Mouse (Mus musculus): ENCODE measurements around the gene Hoxb1. TPM values are rescaled to one million over a fixed set of nuclear protein-coding genes. Genes with fewer than 3 reads are reported as not detected.

The Hoxb1 gene
- polyA plus RNA-seq, 1 experiment from 2014 or later = 0.09 TPM

DNA sequence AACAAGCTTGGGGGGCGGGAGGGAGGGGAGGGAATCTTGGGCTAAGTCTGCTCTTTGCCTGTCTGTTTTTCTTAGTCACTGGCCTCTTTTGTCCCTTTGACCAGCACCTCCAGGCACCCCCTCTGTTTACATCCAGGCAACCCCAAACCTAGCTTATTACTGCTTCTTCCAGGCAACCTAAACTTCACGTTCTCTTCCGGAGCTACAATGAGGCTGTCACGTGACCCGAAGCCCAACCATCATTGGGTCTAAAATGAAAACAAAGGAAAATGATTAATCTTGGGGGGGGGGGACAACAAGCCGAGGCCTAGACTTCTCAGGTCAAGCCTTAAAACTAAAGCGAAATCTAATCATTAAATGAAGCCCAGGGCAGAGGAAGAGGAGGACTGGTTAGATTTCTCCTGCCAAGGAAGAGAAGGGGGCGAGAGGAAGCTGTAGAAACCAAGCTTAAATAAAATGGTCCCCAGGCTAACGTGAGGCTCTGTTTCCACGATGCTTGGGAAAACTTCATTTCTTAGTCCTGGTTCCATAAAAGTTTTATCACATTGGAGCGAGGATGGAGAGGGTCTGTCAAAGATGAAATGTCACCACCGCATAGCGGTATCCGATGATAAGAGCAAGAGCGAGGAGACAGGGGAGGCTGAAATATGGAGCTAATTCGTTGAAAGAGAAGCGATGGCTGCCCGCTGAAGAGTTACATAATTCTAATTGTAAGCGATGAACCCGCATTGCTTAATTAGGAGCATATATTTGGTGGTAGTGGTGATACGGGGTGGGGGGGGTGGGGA lies 17.2 kb upstream of the Hoxb1 start:
- 15% methylated on average over 21 of the region's 21 CpGs for WGBS
- ATAC-seq (ENCODE audit: insufficient number of reproducible peaks, insufficient read depth, low FRiP score, low read depth) = no peak
- Histone ChIP-seq H3K4me3 (ENCODE audit: control insufficient read depth in 1 of 2, insufficient read depth in 1 of 2, low read depth in 1 of 2, low read length in 2 of 2) (no peak overlapping the region), H3K27me3 (ENCODE audit: control insufficient read depth, insufficient read depth, low read length) (peaks cover 95% of the 10 kb centered on the region), H3K4me2 (ENCODE audit: low read length) (0 out of 2 replicates have a peak overlapping the region, but pooled peaks have one; percentile 16), H3K9ac (ENCODE audit: low read length) (no peak overlapping the region), H3K4me1 (ENCODE audit: control insufficient read depth in 2 of 2, insufficient read depth in 2 of 2, low read length in 2 of 2) (no peaks in the 10 kb centered on the region; a peak in 1 of 4 replicates), H3K27ac (replicated peaks in 1 of 2; ENCODE audit: control insufficient read depth in 1 of 2, insufficient read depth in 1 of 2, low read depth in 2 of 2, low read length in 2 of 2) (no peak overlapping the region), H3K36me3 (ENCODE audit: control insufficient read depth, insufficient read depth, low read length) (no peaks in the 10 kb centered on the region), H3K9me3 (ENCODE audit: control insufficient read depth, low read length) (no peaks in the 10 kb centered on the region)

DNA sequence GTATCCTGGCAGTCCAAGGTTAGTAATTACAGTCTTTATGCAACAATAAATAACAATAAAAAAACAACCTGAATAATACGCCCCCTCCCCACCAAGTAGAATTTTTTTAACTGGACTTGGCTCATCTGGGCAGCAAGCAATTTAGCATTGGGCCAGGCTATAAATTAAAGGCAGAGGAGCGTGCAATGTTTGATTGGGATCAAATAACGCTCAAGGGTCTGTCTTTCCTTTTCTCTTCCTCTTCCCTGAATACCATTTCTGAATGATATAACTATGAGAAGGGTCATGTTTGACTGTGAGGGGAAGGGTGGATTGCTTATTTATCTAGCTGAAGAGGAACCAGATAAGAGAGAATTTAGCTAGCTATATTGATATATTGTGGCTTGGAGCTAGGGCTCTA lies 16.6 kb upstream of the Hoxb1 start:
- Histone ChIP-seq H3K4me1 (ENCODE audit: control insufficient read depth in 2 of 2, insufficient read depth in 2 of 2, low read length in 2 of 2) (no peaks in the 10 kb centered on the region; a peak in 1 of 4 replicates), H3K27ac (replicated peaks in 1 of 2; ENCODE audit: control insufficient read depth in 1 of 2, insufficient read depth in 1 of 2, low read depth in 2 of 2, low read length in 2 of 2) (no peak overlapping the region)
- WGBS = 65% methylated on average over 3 of the region's 3 CpGs

DNA sequence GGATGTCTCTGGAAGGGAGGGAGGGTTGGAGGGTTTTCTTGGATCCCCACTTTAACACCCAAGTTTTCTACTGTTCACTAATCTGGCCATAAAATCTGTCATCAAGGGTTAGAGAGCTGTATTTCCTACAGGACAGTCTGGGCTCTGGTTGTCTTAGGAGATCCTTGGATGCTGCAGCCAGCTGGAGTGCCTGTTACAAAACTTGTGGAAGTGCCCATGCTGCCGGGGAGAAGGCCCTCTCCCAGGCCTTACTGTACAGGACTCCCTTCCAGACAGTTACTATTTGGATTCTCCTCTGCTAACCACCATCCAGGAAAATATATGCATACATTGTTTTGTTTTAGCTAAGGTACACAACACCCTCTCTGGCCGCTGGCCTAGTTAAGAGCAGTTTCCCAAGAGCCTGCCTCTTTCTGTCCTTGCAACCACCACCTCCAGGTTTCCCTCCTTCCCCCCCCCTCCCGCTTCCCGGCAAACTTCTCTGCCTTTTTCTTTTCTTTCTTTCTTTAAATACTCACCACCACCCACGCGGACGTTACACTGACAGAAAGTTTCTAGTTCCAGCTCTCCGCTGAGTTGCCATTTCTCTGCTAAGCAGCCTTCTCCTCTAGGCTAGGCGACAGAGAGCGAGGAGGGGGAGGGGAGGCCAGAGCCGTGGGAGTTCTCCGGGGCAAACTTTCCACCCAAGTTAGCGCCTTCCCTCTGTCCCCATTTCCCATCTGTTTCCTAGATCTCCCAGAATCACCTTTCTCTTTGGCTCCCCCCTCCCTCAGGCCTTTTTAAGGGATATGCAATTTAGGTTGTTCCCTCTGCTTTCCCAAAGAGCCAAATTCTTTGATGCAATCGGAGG lies 15.8 kb upstream of the Hoxb1 start:
- H3K4me2 ChIP-seq (ENCODE audit: low read length) = no peak overlapping the region
- peaks cover 0 to 3% of the 10 kb centered on the region in 2 experiments; a peak in 3 of 4 replicates for H3K4me1 ChIP-seq (ENCODE audit: control insufficient read depth in 2 of 2, insufficient read depth in 2 of 2, low read length in 2 of 2)
- H3K4me3 ChIP-seq (ENCODE audit: control insufficient read depth in 1 of 2, insufficient read depth in 1 of 2, low read depth in 1 of 2, low read length in 2 of 2) = no peak overlapping the region
- 24% methylated on average over 14 of the region's 14 CpGs for WGBS
- H3K9me3 ChIP-seq (ENCODE audit: control insufficient read depth, low read length) = no peaks in the 10 kb centered on the region
- no peak overlapping the region for H3K9ac ChIP-seq (ENCODE audit: low read length)
- peaks cover 93% of the 10 kb centered on the region for H3K27me3 ChIP-seq (ENCODE audit: control insufficient read depth, insufficient read depth, low read length)
- ATAC-seq (ENCODE audit: insufficient number of reproducible peaks, insufficient read depth, low FRiP score, low read depth) = no peak
- no peaks in the 10 kb centered on the region for H3K36me3 ChIP-seq (ENCODE audit: control insufficient read depth, insufficient read depth, low read length)
- no peak overlapping the region for H3K27ac ChIP-seq (replicated peaks in 1 of 2; ENCODE audit: control insufficient read depth in 1 of 2, insufficient read depth in 1 of 2, low read depth in 2 of 2, low read length in 2 of 2)

More for the DNA sequence above, 16.6 kb upstream of the Hoxb1 start:
- H3K4me2 ChIP-seq (ENCODE audit: low read length) = no peak overlapping the region
- H3K4me3 ChIP-seq (ENCODE audit: control insufficient read depth in 1 of 2, insufficient read depth in 1 of 2, low read depth in 1 of 2, low read length in 2 of 2) = no peak overlapping the region
- no peaks in the 10 kb centered on the region for H3K36me3 ChIP-seq (ENCODE audit: control insufficient read depth, insufficient read depth, low read length)
- no peak for ATAC-seq (ENCODE audit: insufficient number of reproducible peaks, insufficient read depth, low FRiP score, low read depth)
- H3K27me3 ChIP-seq (ENCODE audit: control insufficient read depth, insufficient read depth, low read length) = peaks cover 93% of the 10 kb centered on the region
- H3K9me3 ChIP-seq (ENCODE audit: control insufficient read depth, low read length) = no peaks in the 10 kb centered on the region
- H3K9ac ChIP-seq (ENCODE audit: low read length) = no peak overlapping the region

DNA sequence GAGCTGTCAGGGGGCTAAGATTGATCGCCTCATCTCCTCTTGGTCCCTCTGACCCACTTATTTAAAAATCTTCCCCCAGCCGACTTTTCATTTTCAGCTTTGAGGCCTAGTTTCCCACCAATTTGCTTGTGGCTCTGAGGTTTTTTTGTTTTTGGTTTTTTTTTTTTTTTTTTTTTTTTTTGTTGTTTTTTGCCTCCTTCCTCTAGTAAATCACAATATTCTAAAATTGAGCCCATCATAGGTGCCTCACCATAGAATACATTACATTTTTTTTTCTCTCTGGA lies 15.3 kb upstream of the Hoxb1 start, which contains the start of gene Hoxb2:
Gene Hoxb2 (plus strand): TSS at position 185 of the 284 bp plus-strand sequence.
- 34% methylated on average over 2 of the region's 2 CpGs for WGBS
- Histone ChIP-seq H3K9ac (ENCODE audit: low read length) (no peak within 1 kb of the TSS; the same call in 1 of the 2 replicates), H3K9me3 (ENCODE audit: control insufficient read depth, low read length) (no peaks in the 10 kb centered on the region), H3K4me3 (ENCODE audit: control insufficient read depth in 1 of 2, insufficient read depth in 1 of 2, low read depth in 1 of 2, low read length in 2 of 2) (no peak within 1 kb of the TSS), H3K36me3 (ENCODE audit: control insufficient read depth, insufficient read depth, low read length) (no peaks in the 10 kb centered on the region), H3K4me2 (ENCODE audit: low read length) (no peak within 1 kb of the TSS), H3K27ac (replicated peaks in 1 of 2; ENCODE audit: control insufficient read depth in 1 of 2, insufficient read depth in 1 of 2, low read depth in 2 of 2, low read length in 2 of 2) (peak within 1 kb of the TSS in 1 of 2 experiments; percentile 65; a peak in 1 of 4 replicates), H3K27me3 (ENCODE audit: control insufficient read depth, insufficient read depth, low read length) (peaks cover 92% of the 10 kb centered on the region), H3K4me1 (ENCODE audit: control insufficient read depth in 2 of 2, insufficient read depth in 2 of 2, low read length in 2 of 2) (peaks cover 0 to 3% of the 10 kb centered on the region in 2 experiments; a peak in 3 of 4 replicates)
- ATAC-seq (ENCODE audit: insufficient number of reproducible peaks, insufficient read depth, low FRiP score, low read depth) = no peak

DNA sequence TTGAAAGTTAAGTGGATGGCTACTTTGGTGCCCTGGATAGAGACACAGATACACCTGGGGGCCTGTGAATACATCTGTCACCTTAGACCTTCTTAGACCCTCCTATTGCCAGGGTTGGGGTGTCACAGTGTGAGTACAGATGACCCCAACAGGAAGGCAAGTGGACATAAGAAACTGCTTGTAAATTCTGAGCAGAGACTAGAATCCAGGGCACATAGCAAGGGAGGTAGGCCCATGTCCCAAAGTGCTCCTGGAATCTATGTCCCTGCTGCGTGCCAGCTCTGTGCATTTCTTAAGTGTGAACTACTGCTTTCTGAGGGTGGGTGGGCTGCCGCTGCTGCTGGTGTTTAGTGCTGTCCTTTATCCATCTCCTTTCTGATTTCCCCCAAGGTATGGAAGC lies 14.8 kb upstream of the Hoxb1 start:
- peaks cover 0 to 3% of the 10 kb centered on the region in 2 experiments; a peak in 3 of 4 replicates for H3K4me1 ChIP-seq (ENCODE audit: control insufficient read depth in 2 of 2, insufficient read depth in 2 of 2, low read length in 2 of 2)
- H3K27ac ChIP-seq (replicated peaks in 1 of 2; ENCODE audit: control insufficient read depth in 1 of 2, insufficient read depth in 1 of 2, low read depth in 2 of 2, low read length in 2 of 2) = no peak overlapping the region

DNA sequence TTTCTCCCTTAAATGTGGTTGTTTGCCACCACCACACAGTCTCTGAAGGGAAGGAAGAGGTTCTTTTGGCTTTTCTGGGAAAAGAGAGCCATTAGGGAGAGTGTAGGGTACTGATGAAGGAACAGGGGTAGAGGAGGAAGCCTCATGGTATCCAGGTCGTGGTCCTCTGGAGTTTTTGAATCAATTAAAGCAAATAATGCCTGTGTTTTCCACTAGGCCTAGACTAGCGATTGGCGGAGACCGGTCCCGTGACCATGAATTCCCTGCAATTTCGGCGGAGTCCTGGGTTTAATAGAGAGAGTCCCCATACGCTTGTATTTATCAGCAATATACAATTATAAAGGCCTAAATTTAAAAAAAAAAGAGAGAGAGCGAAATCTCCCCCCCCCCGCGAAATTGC lies 14.2 kb upstream of the Hoxb1 start:
- Histone ChIP-seq H3K27me3 (ENCODE audit: control insufficient read depth, insufficient read depth, low read length) (peaks cover 91% of the 10 kb centered on the region), H3K4me3 (ENCODE audit: control insufficient read depth in 1 of 2, insufficient read depth in 1 of 2, low read depth in 1 of 2, low read length in 2 of 2) (peak overlapping the region in 1 of 2 experiments; percentile 40; a peak in 2 of 4 replicates), H3K9ac (ENCODE audit: low read length) (peak overlapping the region; percentile 62), H3K4me2 (ENCODE audit: low read length) (peak overlapping the region; percentile 63), H3K9me3 (ENCODE audit: control insufficient read depth, low read length) (no peaks in the 10 kb centered on the region), H3K36me3 (ENCODE audit: control insufficient read depth, insufficient read depth, low read length) (no peaks in the 10 kb centered on the region), H3K4me1 (ENCODE audit: control insufficient read depth in 2 of 2, insufficient read depth in 2 of 2, low read length in 2 of 2) (peaks cover 0 to 3% of the 10 kb centered on the region in 2 experiments; a peak in 2 of 4 replicates), H3K27ac (replicated peaks in 1 of 2; ENCODE audit: control insufficient read depth in 1 of 2, insufficient read depth in 1 of 2, low read depth in 2 of 2, low read length in 2 of 2) (peak overlapping the region in 1 of 2 experiments; percentile 65; a peak in 1 of 4 replicates)
- ATAC-seq (ENCODE audit: insufficient number of reproducible peaks, insufficient read depth, low FRiP score, low read depth) = no peak
- 28% methylated on average over 11 of the region's 11 CpGs for WGBS

More for the DNA sequence above, 14.8 kb upstream of the Hoxb1 start:
- no peak overlapping the region for H3K4me2 ChIP-seq (ENCODE audit: low read length)
- H3K9ac ChIP-seq (ENCODE audit: low read length) = no peak overlapping the region; the same call in 1 of the 2 replicates
- ATAC-seq (ENCODE audit: insufficient number of reproducible peaks, insufficient read depth, low FRiP score, low read depth) = no peak
- H3K9me3 ChIP-seq (ENCODE audit: control insufficient read depth, low read length) = no peaks in the 10 kb centered on the region
- no peak overlapping the region for H3K4me3 ChIP-seq (ENCODE audit: control insufficient read depth in 1 of 2, insufficient read depth in 1 of 2, low read depth in 1 of 2, low read length in 2 of 2)
- H3K27me3 ChIP-seq (ENCODE audit: control insufficient read depth, insufficient read depth, low read length) = peaks cover 91% of the 10 kb centered on the region
- H3K36me3 ChIP-seq (ENCODE audit: control insufficient read depth, insufficient read depth, low read length) = no peaks in the 10 kb centered on the region
- 64% methylated on average over 2 of the region's 2 CpGs for WGBS

DNA sequence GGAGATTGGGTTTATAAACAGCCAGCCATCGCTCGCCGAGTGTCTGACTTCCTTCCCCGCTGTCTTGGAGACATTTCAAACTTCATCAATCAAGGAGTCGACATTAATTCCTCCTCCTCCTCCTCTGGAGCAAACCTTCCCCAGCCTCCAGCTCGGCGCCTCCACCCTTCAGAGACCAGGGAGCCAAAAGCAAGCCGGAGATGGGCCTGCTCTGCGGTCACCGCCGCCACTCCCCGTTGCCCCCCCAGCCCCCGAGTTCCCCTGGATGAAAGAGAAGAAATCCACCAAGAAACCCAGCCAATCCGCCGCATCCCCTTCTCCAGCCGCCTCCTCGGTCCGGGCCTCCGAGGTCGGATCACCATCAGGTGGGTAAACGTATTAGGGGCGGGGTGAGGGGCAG lies 13.7 kb upstream of the Hoxb1 start:
- H3K9me3 ChIP-seq (ENCODE audit: control insufficient read depth, low read length) = no peaks in the 10 kb centered on the region
- H3K36me3 ChIP-seq (ENCODE audit: control insufficient read depth, insufficient read depth, low read length) = no peaks in the 10 kb centered on the region
- peaks cover 91% of the 10 kb centered on the region for H3K27me3 ChIP-seq (ENCODE audit: control insufficient read depth, insufficient read depth, low read length)
- H3K4me2 ChIP-seq (ENCODE audit: low read length) = peak overlapping the region; percentile 63
- 3% methylated on average over 22 of the region's 22 CpGs for WGBS
- H3K27ac ChIP-seq (replicated peaks in 1 of 2; ENCODE audit: control insufficient read depth in 1 of 2, insufficient read depth in 1 of 2, low read depth in 2 of 2, low read length in 2 of 2) = peak overlapping the region; percentile 50 to 65; a peak in 3 of 4 replicates
- H3K4me1 ChIP-seq (ENCODE audit: control insufficient read depth in 2 of 2, insufficient read depth in 2 of 2, low read length in 2 of 2) = peaks cover 0 to 3% of the 10 kb centered on the region in 2 experiments; a peak in 2 of 4 replicates
- peak overlapping the region; percentile 40 to 43 for H3K4me3 ChIP-seq (ENCODE audit: control insufficient read depth in 1 of 2, insufficient read depth in 1 of 2, low read depth in 1 of 2, low read length in 2 of 2)
- peak overlapping the region; percentile 62 for H3K9ac ChIP-seq (ENCODE audit: low read length)
- no peak for ATAC-seq (ENCODE audit: insufficient number of reproducible peaks, insufficient read depth, low FRiP score, low read depth)

Data from heart, embryonic 14.5 days (tissue).